Mouse (Mus musculus): ENCODE data around the gene Spns3.

GRCm38 (mm10) chr11:72484549-72484948 lies 65.8 kb downstream of the Spns3 start:
- TF ChIP-seq MYOD1 (IDR thresholded peaks at IDR 0.05; ENCODE audit: control insufficient read depth, insufficient read length, low read depth) (no peak), MAX (IDR thresholded peaks at IDR 0.05) (no peak), CTCF (IDR thresholded peaks at IDR 0.05; ENCODE audit: control insufficient read depth, insufficient read depth, insufficient read length) (no peak)
